Mouse (Mus musculus): ENCODE measurements around the gene Rhof.
A peak's percentile ranks its signal among the peaks of the same experiment; 100 is the strongest.
"Not testable (repeated sequence)": the region's sequence is repeated elsewhere in the genome, so short reads cannot be mapped to it uniquely, and the experiment has no call there.

Rhof gene

DNA sequence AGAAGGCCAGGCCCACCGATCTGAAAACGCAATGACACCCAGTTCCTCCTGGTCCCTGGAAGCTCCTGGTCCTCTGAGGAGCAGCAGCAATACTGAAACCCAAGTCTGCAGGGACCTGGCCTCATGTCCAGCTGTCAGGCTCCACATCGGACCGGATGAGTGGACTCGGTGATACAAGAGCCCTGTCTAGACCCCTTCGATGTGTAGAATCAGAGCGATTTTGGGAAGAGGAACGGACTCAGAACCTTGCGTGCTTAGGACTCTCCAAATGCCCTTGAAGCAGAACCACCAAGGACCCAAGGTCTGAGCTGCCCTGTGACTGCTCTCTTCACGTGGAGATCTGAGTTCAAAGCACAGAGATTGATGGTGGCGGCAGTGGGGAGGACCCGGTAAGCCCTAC is 64.4 kb downstream of the Rhof start, which contains the start of gene Tmem120b:
Gene Tmem120b, plus strand, starts transcription at position 301 of the 400 bp plus-strand sequence.
- DNase-seq (ENCODE audit: low read depth, low spot score), result no peak

DNA sequence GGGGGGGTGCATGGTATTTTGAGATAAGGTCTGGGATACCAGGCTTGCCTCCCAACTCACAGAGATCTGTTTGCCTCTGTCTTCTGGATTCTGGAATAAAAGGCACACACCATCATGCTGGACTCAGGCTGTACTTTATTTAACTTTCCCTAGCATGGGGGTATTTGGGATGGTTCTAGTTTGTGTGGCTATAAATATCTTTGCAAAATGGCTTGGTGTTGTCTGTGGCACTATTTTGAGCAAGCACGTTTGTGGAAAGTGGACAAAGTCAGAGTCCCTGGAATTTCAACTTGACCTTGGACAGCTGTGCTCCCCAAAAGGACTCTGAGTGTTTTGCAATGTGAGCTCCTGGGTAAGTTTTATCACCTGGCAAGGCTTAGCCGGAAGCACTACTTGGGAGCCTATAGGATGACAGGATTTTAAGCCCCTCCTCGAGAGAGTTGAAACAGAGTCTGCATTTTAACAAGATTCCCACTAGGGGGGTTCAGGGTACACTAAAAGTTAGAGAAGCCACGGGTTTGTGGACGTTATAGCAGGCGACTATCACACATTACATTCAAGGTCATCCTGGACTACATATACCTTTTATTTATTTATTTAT is 65.0 kb downstream of the Rhof start:
- DNase-seq (ENCODE audit: low read depth, low spot score), result peak; percentile 56

DNA sequence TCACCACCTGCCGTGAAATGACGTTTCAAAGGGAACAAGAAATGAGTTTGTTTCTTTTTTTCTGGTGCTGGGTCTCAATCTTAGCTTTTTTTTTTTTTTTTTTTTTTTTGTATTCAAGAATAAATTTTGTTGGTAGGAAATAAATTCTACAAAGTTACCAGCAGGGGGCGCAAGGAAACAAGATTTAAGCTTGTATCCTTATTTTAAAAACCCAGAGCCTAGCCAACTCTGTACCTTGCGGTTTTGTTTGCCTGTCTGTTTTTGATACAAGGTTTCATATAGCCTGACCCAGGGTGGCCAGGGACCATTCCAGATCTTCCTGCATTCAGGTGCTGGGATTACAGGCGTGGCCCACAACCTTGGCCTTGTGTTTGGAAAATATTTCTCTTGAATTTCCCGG is 68.3 kb downstream of the Rhof start:
- peak; percentile 93 for DNase-seq (ENCODE audit: low read depth, low spot score)

DNA sequence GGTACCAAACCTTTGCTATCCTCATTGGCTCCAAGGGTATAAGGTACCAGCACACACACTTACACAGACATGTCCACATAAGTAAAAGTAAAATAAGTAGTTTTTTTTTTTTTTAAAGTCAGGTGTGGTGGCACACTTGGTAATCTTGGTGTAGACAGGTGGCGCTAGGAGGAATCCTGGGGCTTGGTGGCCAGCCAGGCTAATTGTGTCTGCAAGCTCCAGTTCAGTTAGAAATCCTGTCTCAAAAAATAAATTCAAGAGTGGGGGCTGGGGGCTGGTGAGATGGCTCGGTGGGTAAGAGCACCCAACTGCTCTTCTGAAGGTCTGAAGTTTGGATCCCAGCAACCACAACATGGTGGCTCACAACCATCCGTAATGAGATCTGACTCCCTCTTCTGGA is 69.4 kb downstream of the Rhof start:
- no peak for DNase-seq (ENCODE audit: low read depth, low spot score)

DNA sequence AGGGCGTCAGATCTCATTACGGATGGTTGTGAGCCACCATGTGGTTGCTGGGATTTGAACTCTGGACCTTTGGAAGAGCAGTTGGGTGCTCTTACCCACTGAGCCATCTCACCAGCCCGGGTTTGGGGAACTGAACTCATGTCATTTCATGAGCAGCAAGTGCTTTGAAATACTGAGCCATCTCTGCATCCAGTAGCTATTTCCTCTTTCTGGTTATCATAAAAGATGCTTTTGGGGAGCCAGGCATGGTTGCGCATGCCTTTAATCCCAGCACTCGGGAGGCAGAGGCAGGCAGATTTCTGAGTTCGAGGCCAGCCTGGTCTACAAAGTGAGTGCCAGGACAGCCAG is 71.1 kb downstream of the Rhof start:
- not testable (repeated sequence) for DNase-seq (ENCODE audit: low read depth, low spot score)

DNA sequence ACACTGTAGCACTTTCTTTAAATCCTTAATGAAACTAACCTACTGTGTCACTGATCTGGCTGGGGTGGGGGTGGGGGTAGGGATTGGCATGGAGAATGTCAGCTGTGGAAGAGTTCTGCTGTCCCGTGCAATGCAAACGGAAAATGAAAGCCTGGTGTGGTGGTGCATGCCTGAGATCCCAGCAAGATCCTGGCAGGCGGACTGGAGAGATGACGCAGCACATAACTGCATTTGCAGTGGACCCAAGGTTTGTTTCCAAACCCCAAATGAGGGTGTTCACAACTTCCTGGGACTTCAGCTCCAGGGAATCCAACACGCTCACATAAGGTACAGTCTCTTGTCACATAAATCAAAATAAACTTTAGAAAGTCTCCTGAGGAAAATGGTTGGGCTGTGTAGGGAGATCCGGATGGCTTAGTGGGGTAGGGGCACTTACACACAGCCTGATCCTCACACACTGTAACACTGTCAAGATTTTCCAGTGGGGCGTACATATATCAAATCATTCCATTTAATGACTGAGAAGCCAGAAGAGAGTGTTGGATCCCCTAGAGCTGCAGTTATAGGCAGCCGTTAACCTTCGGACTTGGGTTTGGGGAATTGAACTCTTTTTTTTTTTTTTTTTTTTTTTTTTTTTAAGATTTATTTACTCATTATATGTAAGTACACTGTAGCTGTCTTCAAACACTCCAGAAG is 71.6 kb downstream of the Rhof start:
- DNase-seq (ENCODE audit: low read depth, low spot score), result no peak

DNA sequence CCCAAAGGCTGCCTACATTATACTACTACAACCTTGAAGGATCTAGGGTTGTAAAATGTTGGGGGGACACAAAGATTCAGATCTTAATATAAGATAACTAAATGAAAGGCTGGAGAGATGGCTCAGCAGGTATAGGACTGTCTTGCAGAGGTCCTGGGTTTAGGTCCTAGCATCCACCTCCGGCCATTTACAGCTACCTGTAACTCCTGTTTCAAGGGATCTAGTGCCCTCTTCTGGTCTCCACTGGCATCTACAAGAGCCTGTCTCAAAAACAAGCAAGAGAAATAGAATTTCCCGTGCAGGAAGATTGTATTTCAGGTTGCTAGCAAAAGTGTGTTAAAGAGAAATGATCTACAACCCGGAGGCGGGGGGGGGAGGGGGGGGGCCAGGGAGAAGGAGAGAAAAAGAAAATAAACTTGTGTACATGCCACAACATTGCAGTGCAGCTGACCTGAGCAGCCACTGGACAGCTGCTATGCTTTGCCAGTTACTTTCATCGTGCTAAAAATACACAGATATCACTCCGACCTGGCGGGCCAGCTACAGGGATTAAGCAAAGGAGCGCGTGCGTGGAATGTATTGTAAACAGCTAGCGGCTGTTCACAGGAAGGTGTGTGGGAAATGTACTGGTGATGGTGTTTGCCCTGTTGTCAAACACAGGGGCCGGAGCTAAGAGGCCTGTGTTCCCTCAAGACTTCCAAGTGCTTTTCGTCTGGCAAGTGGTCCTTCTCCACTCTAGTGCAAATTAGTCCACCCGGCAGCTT is 72.6 kb downstream of the Rhof start:
- DNase-seq (ENCODE audit: low read depth, low spot score), result peak; percentile 82

DNA sequence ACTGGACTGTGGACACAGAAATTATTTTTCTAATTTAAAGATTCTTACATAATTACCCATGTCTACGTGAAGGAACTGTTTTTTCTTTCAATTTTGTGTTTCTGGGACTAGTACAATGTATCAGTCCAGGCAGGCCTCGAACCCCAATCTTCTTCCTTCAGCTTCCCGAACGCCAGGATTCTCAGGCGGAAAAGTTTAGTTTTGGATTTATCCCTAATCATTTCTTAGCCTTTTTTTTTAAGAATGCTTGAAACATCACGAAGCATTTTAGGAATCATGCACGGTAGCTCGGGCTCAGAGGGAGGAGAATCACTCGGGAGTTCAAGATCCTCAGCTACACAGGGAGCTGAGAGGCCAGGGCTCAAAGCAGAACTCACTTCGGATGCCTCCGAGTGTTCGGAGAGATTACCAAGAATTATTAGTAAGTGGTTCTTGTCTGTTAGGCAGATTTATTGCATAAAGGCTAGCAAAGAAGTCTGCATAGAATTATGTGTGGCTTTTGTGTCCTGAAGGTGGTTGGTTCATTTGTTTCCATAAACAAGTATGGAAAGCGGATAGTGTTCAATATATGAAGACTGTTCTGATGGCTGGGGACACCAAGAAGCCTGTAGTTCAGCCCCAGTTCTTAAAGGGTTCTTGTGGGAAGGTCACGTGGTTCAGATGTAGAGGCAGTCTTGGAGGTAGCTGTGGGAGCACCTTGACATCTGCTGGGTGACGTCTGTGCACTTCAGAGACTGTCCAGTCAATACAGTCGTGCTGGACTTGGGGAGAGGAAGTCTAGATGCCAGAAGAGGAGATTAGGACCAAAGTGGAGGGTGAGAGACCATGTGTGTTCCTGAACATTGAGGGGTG is 74.0 kb downstream of the Rhof start:
- DNase-seq (ENCODE audit: low read depth, low spot score), result no peak

DNA sequence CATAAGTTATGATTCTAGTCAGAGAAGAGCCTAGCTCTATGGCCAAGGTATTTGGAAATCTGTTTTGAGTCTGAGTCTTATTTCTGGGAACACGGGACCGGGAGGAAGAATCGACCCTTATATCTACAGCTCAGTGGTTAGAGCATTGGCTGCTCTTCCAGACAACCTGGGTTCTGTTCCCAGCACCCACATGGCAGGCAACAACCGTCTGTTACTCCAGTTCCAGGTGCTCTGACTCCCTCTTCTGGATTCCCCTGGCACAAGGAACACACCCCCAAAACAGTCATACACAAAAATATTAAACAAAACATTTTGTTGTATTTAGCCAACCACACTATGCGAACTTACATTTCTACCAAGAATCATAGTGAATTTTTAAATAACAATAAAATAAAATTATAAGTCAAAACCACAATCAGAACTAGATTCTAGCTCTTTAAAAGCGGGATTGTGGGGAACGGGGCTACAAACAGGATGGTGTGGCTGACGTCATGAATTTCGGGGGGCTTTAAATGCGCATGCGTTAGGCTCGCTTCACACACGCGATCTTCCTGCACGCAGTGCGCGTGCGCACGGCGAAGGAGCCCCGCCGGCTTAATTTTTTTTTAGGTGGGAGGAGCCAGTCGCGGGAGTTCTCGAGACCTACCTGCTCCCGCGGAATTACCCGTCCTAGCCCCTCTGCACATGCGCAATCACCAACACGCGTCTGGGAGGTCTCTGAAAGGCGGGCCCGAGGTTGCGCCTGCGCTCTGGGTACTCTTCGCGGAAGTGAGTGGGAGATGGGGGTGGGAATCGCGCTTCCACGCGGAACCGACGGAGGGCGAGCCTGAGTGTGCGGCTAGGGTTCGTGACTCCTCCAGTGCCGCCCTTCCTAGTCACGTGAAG is 74.9 kb downstream of the Rhof start:
- DNase-seq (ENCODE audit: low read depth, low spot score), result peak; percentile 100

Data from brain, adult 2 months (tissue).